Mouse (Mus musculus) adrenal gland, postnatal 25 days (tissue): Measurements from ENCODE around the gene Krt34. TPM values are rescaled to one million over a fixed set of nuclear protein-coding genes. Genes with fewer than 3 reads are reported as not detected.

ENCODE experiments used
- DNase-seq: peaks from one replicate; pipeline ENCODE4 v3.0.0; 2021; ENCODE audit warnings: mixed read lengths
- total RNA-seq: library from RNA; stranded (reverse); gene quantifications from 2 replicates; pipeline ENCODE4 v1.2.3, GENCODE M21; 2021

Krt34 gene
- total RNA-seq, 1 experiment from 2014 or later = not detected

- DNase-seq = no peak
Observed at GRCm38 (mm10) chr11:99999091-99999490, 42.3 kb downstream of the Krt34 start.

GRCm38 (mm10) chr11:99994384-99994661 lies 47.0 kb downstream of the Krt34 start:
- DNase-seq = no peak

GRCm38 (mm10) chr11:99993620-99994383 lies 47.6 kb downstream of the Krt34 start, which contains the start of gene Krtap17-1:
Gene Krtap17-1, minus strand, starts transcription at chr11:99993994.
- no peak for DNase-seq

GRCm38 (mm10) chr11:99990571-99990970 lies 50.8 kb downstream of the Krt34 start:
- DNase-seq = no peak

- DNase-seq = peak; percentile 15
Observed at GRCm38 (mm10) chr11:99989881-99990405, 51.4 kb downstream of the Krt34 start.

- no peak for DNase-seq
Observed at GRCm38 (mm10) chr11:99988530-99988929, 52.8 kb downstream of the Krt34 start.

Other genes with a start within 250 kb of the Krt34 start
- gene Gm11596, start 248.1 kb downstream of the Krt34 start, total RNA-seq = not detected in 2 replicates
- not detected in 2 replicates for gene Gm11569, start 242.6 kb downstream of the Krt34 start, total RNA-seq
- not detected in 2 replicates for gene Gm11554, start 237.1 kb downstream of the Krt34 start, total RNA-seq
- not detected in 2 replicates for gene Krtap4-13, start 231.7 kb downstream of the Krt34 start, total RNA-seq
- not detected in 2 replicates for gene Gm11564, start 225.9 kb downstream of the Krt34 start, total RNA-seq
- gene 2300003K06Rik, start 203.5 kb downstream of the Krt34 start, total RNA-seq = not detected in 2 replicates
- not detected in 2 replicates for gene Krtap4-16, start 189.9 kb downstream of the Krt34 start, total RNA-seq
- gene Gm11568, start 183.6 kb downstream of the Krt34 start, total RNA-seq = not detected in 2 replicates
- not detected in 2 replicates for gene Gm11559, start 177.1 kb downstream of the Krt34 start, total RNA-seq
- not detected in 2 replicates for gene Krtap9-1, start 168.2 kb downstream of the Krt34 start, total RNA-seq
- not detected in 2 replicates for gene Gm11567, start 162.4 kb downstream of the Krt34 start, total RNA-seq
- gene Krtap31-1, start 133.6 kb downstream of the Krt34 start, total RNA-seq = not detected in 2 replicates
- gene Gm11565, start 126.8 kb downstream of the Krt34 start, total RNA-seq = not detected in 2 replicates
- not detected in 2 replicates for gene Krtap31-2, start 105.3 kb downstream of the Krt34 start, total RNA-seq
- gene Krtap9-5, start 93.1 kb downstream of the Krt34 start, total RNA-seq = not detected in 2 replicates
- gene Krtap29-1, start 62.5 kb downstream of the Krt34 start, total RNA-seq = not detected in 2 replicates
- gene Krtap16-1, start 55.0 kb downstream of the Krt34 start, total RNA-seq = not detected in 2 replicates
- gene Krtap17-1, start 47.6 kb downstream of the Krt34 start, total RNA-seq = not detected in 2 replicates
- gene Krt33a, start 25.3 kb downstream of the Krt34 start, total RNA-seq = not detected in 2 replicates
- gene Krt33b, start 11.7 kb downstream of the Krt34 start, total RNA-seq = not detected in 2 replicates
- not detected in 2 replicates for gene Krt31, start 9.0 kb upstream of the Krt34 start, total RNA-seq
- not detected in 2 replicates for gene Krt32, start 46.7 kb upstream of the Krt34 start, total RNA-seq
- gene Krt35, start 54.7 kb upstream of the Krt34 start, total RNA-seq = not detected in 2 replicates
- gene Krt36, start 64.1 kb upstream of the Krt34 start, total RNA-seq = 0.18 TPM in 1 of 2 replicates, not detected in the other
- not detected in 2 replicates for gene Krt13, start 80.0 kb upstream of the Krt34 start, total RNA-seq
- not detected in 2 replicates for gene Krt15, start 94.4 kb upstream of the Krt34 start, total RNA-seq
- gene Krt19, start 107.1 kb upstream of the Krt34 start, total RNA-seq = 0.82 and 1.4 TPM in 2 replicates
- gene Krt9, start 151.7 kb upstream of the Krt34 start, total RNA-seq = not detected in 2 replicates
- gene Krt14, start 166.0 kb upstream of the Krt34 start, total RNA-seq = not detected in 2 replicates
- gene Krt16, start 207.3 kb upstream of the Krt34 start, total RNA-seq = not detected in 2 replicates
- gene Krt17, start 219.5 kb upstream of the Krt34 start, total RNA-seq = not detected in 2 replicates
- gene Krt42, start 228.3 kb upstream of the Krt34 start, total RNA-seq = not detected in 2 replicates